Mouse (Mus musculus): ENCODE data around the gene Tex26.

Gene Tex26

GRCm38 (mm10) chr5:149433618-149434017 is 5.8 kb upstream of the Tex26 start:
- in situ Hi-C loops (cut with MboI, MseI): no loop called here

GRCm38 (mm10) chr5:149434141-149434690 is 5.2 kb upstream of the Tex26 start:
- in situ Hi-C loops (cut with MboI, MseI): no loop called here

GRCm38 (mm10) chr5:149436541-149436940 is 2.9 kb upstream of the Tex26 start:
- in situ Hi-C loops (cut with MboI, MseI): no loop called here

- in situ Hi-C loops (cut with MboI, MseI): no loop called here
These were observed 2.3 kb upstream of the Tex26 start for GRCm38 (mm10) chr5:149437150-149437549.

- in situ Hi-C loops (cut with MboI, MseI): no loop called here
These were observed 717 bp downstream of the Tex26 start for GRCm38 (mm10) chr5:149440180-149440573.

- in situ Hi-C loops (cut with MboI, MseI): no loop called here
These were observed 2.3 kb downstream of the Tex26 start for GRCm38 (mm10) chr5:149441646-149442276.

GRCm38 (mm10) chr5:149442277-149442660 is 2.8 kb downstream of the Tex26 start:
- in situ Hi-C loops (cut with MboI, MseI): no loop called here

- in situ Hi-C loops (cut with MboI, MseI): no loop called here
These were observed 5.0 kb downstream of the Tex26 start for GRCm38 (mm10) chr5:149444451-149444850.

GRCm38 (mm10) chr5:149446495-149446894 is 7.0 kb downstream of the Tex26 start:
- in situ Hi-C loops (cut with MboI, MseI): no loop called here

- in situ Hi-C loops (cut with MboI, MseI): no loop called here
These were observed 8.3 kb downstream of the Tex26 start for GRCm38 (mm10) chr5:149447733-149448132.

- in situ Hi-C loops (cut with MboI, MseI): no loop called here
These were observed 9.9 kb downstream of the Tex26 start for GRCm38 (mm10) chr5:149449406-149449805.

GRCm38 (mm10) chr5:149451209-149451681 is 11.8 kb downstream of the Tex26 start:
- in situ Hi-C loops (cut with MboI, MseI): no loop called here

- in situ Hi-C loops (cut with MboI, MseI): no loop called here
These were observed 14.8 kb downstream of the Tex26 start for GRCm38 (mm10) chr5:149454281-149454680.

- in situ Hi-C loops (cut with MboI, MseI): no loop called here
These were observed 17.1 kb downstream of the Tex26 start for GRCm38 (mm10) chr5:149456544-149456943.

GRCm38 (mm10) chr5:149462071-149462470 is 22.6 kb downstream of the Tex26 start:
- in situ Hi-C loops (cut with MboI, MseI): no loop called here

GRCm38 (mm10) chr5:149465305-149465704 is 25.8 kb downstream of the Tex26 start:
- in situ Hi-C loops (cut with MboI, MseI): no loop called here

GRCm38 (mm10) chr5:149474142-149474541 is 34.7 kb downstream of the Tex26 start:
- in situ Hi-C loops (cut with MboI, MseI): no loop called here

GRCm38 (mm10) chr5:149474701-149475468 is 35.4 kb downstream of the Tex26 start:
- in situ Hi-C loops (cut with MboI, MseI): no loop called here

- in situ Hi-C loops (cut with MboI, MseI): no loop called here
These were observed 42.5 kb downstream of the Tex26 start for GRCm38 (mm10) chr5:149481920-149482319.

- in situ Hi-C loops (cut with MboI, MseI): no loop called here
These were observed 44.0 kb downstream of the Tex26 start for GRCm38 (mm10) chr5:149483321-149484052.

- in situ Hi-C loops (cut with MboI, MseI): no loop called here
These were observed 44.8 kb downstream of the Tex26 start for GRCm38 (mm10) chr5:149484270-149484669.

- in situ Hi-C loops (cut with MboI, MseI): no loop called here
These were observed 46.0 kb downstream of the Tex26 start for GRCm38 (mm10) chr5:149485447-149485846.
